Mouse (Mus musculus) testis, adult 2 months (tissue): ENCODE measurements around the gene Foxs1. TPM values are rescaled to one million over a fixed set of nuclear protein-coding genes. Genes with fewer than 3 reads are reported as not detected.

Experiments
- H3K27ac ChIP-seq: fragments of 200-500 bp; 2 replicates; pipeline ENCODE4 v1.5.1; 2012; ENCODE audit warnings: low read depth, low read length; ENCODE audit not compliant: control insufficient read depth, insufficient read depth
- H3K27me3 ChIP-seq: fragments of 200-500 bp; 2 replicates; pipeline ENCODE4 v1.6.1; 2012; ENCODE audit warnings: mild to moderate bottlenecking, low read length, moderate library complexity; ENCODE audit not compliant: control insufficient read depth, insufficient read depth
- H3K36me3 ChIP-seq: fragments of 200-500 bp; 2 replicates; pipeline ENCODE4 v1.6.1; 2012; ENCODE audit warnings: mild to moderate bottlenecking, low read length; ENCODE audit not compliant: control insufficient read depth, insufficient read depth
- H3K4me1 ChIP-seq: fragments of 200-500 bp; 2 replicates; pipeline ENCODE4 v1.6.1; 2012; ENCODE audit warnings: low read length; ENCODE audit not compliant: control insufficient read depth, insufficient read depth
- H3K4me3 ChIP-seq: fragments of 200-500 bp; 2 replicates; pipeline ENCODE4 v1.5.1; 2012; ENCODE audit warnings: low read depth, mild to moderate bottlenecking, low read length, moderate library complexity, mixed read lengths; ENCODE audit not compliant: control insufficient read depth
- CTCF ChIP-seq: fragments of 200-500 bp; IDR thresholded peaks from 2 replicates; pipeline ENCODE4 v1.5.1; 2012; ENCODE audit warnings: low read depth, mild to moderate bottlenecking, inconsistent platforms, low read length, moderate library complexity; ENCODE audit not compliant: control insufficient read depth, insufficient read depth, insufficient replicate concordance
- POLR2A ChIP-seq: fragments of 200-500 bp; IDR thresholded peaks from 2 replicates; pipeline ENCODE4 v1.6.1; 2012; ENCODE audit warnings: low read depth, mild to moderate bottlenecking, inconsistent platforms, low read length, moderate library complexity; ENCODE audit not compliant: control insufficient read depth
- polyA plus RNA-seq: library from polyadenylated mRNA; depleted of rRNA; stranded (reverse); fragments of >200 nt; gene quantifications from 2 replicates; pipeline ENCODE4 v1.2.3, GENCODE M21; 2012

Foxs1 gene
- polyA plus RNA-seq, 1 experiment: 4.3 TPM

GRCm38 (mm10) chr2:152951065-152951849 lies 18.2 kb upstream of the Foxs1 start, which contains the start of gene Dusp15:
TSS of gene Dusp15 (minus strand) at chr2:152951698.
- TF ChIP-seq POLR2A (no peak), CTCF (no peak)
- peak within 1 kb of the TSS; percentile 83 for H3K4me3 ChIP-seq
- peak within 1 kb of the TSS; percentile 68 for H3K27ac ChIP-seq
- H3K36me3 ChIP-seq: no peaks in the 10 kb centered on the region
- peaks cover 22% of the 10 kb centered on the region for H3K4me1 ChIP-seq
- H3K27me3 ChIP-seq: no peaks in the 10 kb centered on the region

- TF ChIP-seq POLR2A: no peak
- TF ChIP-seq CTCF: no peak
- Histone ChIP-seq H3K36me3 (no peaks in the 10 kb centered on the region), H3K4me3 (peak overlapping the region; percentile 83), H3K27me3 (no peaks in the 10 kb centered on the region), H3K27ac (no peak overlapping the region), H3K4me1 (peaks cover 22% of the 10 kb centered on the region)
Observed at GRCm38 (mm10) chr2:152950358-152951064, 17.5 kb upstream of the Foxs1 start.

GRCm38 (mm10) chr2:152948438-152949020 lies 15.5 kb upstream of the Foxs1 start:
- no peak overlapping the region for H3K4me3 ChIP-seq
- no peaks in the 10 kb centered on the region for H3K27me3 ChIP-seq
- TF ChIP-seq CTCF (no peak), POLR2A (no peak)
- H3K27ac ChIP-seq: no peak overlapping the region
- H3K4me1 ChIP-seq: peaks cover 25% of the 10 kb centered on the region
- H3K36me3 ChIP-seq: no peaks in the 10 kb centered on the region

GRCm38 (mm10) chr2:152947098-152947497 lies 14.1 kb upstream of the Foxs1 start:
- H3K36me3 ChIP-seq: no peaks in the 10 kb centered on the region
- H3K4me1 ChIP-seq: peaks cover 28% of the 10 kb centered on the region
- H3K27me3 ChIP-seq: no peaks in the 10 kb centered on the region
- no peak overlapping the region for H3K27ac ChIP-seq
- H3K4me3 ChIP-seq: no peak overlapping the region
- TF ChIP-seq POLR2A (no peak), CTCF (no peak)

GRCm38 (mm10) chr2:152944013-152944412 lies 11.0 kb upstream of the Foxs1 start:
- H3K27me3 ChIP-seq: no peaks in the 10 kb centered on the region
- no peak for TF ChIP-seq POLR2A
- TF ChIP-seq CTCF: no peak
- no peak overlapping the region for H3K4me3 ChIP-seq

GRCm38 (mm10) chr2:152943568-152943967 lies 10.6 kb upstream of the Foxs1 start:
- TF ChIP-seq POLR2A (no peak), CTCF (no peak)
- Histone ChIP-seq H3K27ac (no peak overlapping the region), H3K36me3 (no peaks in the 10 kb centered on the region), H3K4me3 (no peak overlapping the region), H3K27me3 (no peaks in the 10 kb centered on the region), H3K4me1 (peaks cover 13% of the 10 kb centered on the region)

More at GRCm38 (mm10) chr2:152944013-152944412, 11.0 kb upstream of the Foxs1 start:
- Histone ChIP-seq H3K4me1 (peaks cover 13% of the 10 kb centered on the region), H3K36me3 (no peaks in the 10 kb centered on the region), H3K27ac (no peak overlapping the region)
